11 mouse cellular contexts compared by ENCODE assay signal in the genomic region with DNA sequence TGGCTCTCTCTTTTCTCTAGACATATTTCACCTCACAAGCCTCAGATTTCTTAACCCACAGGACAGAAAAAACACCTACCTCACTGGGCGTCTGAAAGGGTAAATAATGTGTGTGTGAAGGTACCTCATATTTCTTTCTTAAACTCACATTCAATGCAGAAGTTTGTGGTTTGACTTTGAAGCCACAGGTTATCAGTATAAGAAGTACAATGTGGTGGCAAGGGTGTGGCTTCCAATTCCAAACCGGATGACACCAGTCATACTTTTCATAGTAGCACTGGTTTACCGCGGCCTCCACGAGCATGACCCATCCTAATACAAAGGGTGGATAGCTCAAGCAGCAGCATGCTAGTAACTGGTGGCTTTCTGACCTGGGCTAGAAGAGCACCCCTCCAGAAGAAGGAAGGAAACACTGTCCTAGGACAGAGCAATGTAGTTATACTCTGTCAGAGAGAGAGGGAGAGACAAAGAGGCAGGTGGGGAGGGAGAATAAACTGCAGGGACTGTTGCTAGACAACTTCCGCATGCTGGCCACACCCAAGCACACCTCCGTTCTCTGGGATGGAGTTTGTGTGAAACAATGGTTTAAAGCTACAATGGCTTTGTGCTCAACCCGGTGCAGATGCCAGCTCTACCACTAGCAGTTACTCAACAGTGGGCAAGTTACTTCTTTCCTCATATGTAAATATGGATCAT.
DNase-seq lines count a peak whose midpoint lies in the region; ATAC-seq and TF ChIP-seq lines count a peak whose summit lies in the region.
"Had no signal": no experiment of that assay in that cellular context is flagged by ENCODE, and none has a peak within 500 bp of the region (broad histone marks: within the 10 kb centered on the region; RNA-seq: fewer than 3 reads in every experiment).

No protein-coding gene starts in this region.

- H3K27me3 ChIP-seq in heart, embryonic 12.5 days (replicated peaks) = no peaks in the 10 kb centered on the region
- no peaks in the 10 kb centered on the region for H3K27me3 ChIP-seq in heart, embryonic 11.5 days (ENCODE audit: control insufficient read depth, insufficient read depth, low read length)
- no peaks in the 10 kb centered on the region for H3K27me3 ChIP-seq in E14TG2a.4 (ENCODE audit: insufficient read depth, low read length)
- no peaks in the 10 kb centered on the region for H3K27me3 ChIP-seq in intestine, embryonic 15.5 days (replicated peaks)
- no peaks in the 10 kb centered on the region for H3K27me3 ChIP-seq in small intestine, adult 2 months (ENCODE audit: control insufficient read depth, insufficient read depth, low read length)
- H3K27me3 ChIP-seq in midbrain, embryonic 14.5 days (ENCODE audit: control insufficient read depth, insufficient read depth, low read length) = no peaks in the 10 kb centered on the region
- H3K27me3 ChIP-seq in midbrain, embryonic 11.5 days (ENCODE audit: control insufficient read depth, insufficient read depth, low read length) = no peaks in the 10 kb centered on the region
- H3K27me3 ChIP-seq: heart, embryonic 13.5 days; limb, embryonic 15.5 days had no signal

- peaks cover 22% of the 10 kb centered on the region; the same call in 1 of the 2 replicates for H3K4me1 ChIP-seq in heart, embryonic 12.5 days (replicated peaks)
- 0 out of 2 replicates have a peak, but pooled peaks cover 2% of the 10 kb centered on the region for H3K4me1 ChIP-seq in heart, embryonic 11.5 days (ENCODE audit: control insufficient read depth, insufficient read depth, low read length)
- peaks cover 99% of the 10 kb centered on the region for H3K4me1 ChIP-seq in E14TG2a.4 (replicated peaks; ENCODE audit: low read depth, low read length)
- H3K4me1 ChIP-seq in intestine, embryonic 15.5 days (replicated peaks) = peaks cover 18% of the 10 kb centered on the region
- peaks cover 26% of the 10 kb centered on the region for H3K4me1 ChIP-seq in small intestine, adult 2 months (ENCODE audit: control insufficient read depth, insufficient read depth, insufficient read length, low read length)
- no peaks in the 10 kb centered on the region for H3K4me1 ChIP-seq in midbrain, embryonic 14.5 days (ENCODE audit: control insufficient read depth, insufficient read depth, low read length)
- H3K4me1 ChIP-seq in midbrain, embryonic 11.5 days (ENCODE audit: control insufficient read depth, insufficient read depth, low read length) = no peaks in the 10 kb centered on the region

- WGBS in heart, embryonic 12.5 days = 80% methylated on average over 8 of the region's 8 CpGs
- WGBS in heart, embryonic 11.5 days (ENCODE audit: insufficient replicate concordance) = 85% methylated on average over 8 of the region's 8 CpGs
- 67% methylated on average over 8 of the region's 8 CpGs for WGBS in intestine, embryonic 15.5 days
- 20% methylated on average over 8 of the region's 8 CpGs for WGBS in small intestine, adult 2 months
- WGBS in midbrain, embryonic 14.5 days = 93% methylated on average over 8 of the region's 8 CpGs
- WGBS in midbrain, embryonic 11.5 days = 89% methylated on average over 8 of the region's 8 CpGs

- DNase-seq in midbrain, embryonic 14.5 days = no peak
- DNase-seq in urinary bladder, postnatal 36 days (ENCODE audit: low spot score in 2 of 2) = no peak
- no peak for DNase-seq in midbrain, embryonic 11.5 days (ENCODE audit: low spot score, missing footprints)
- DNase-seq: kidney, postnatal 25 days had no signal

- TF ChIP-seq POLR2A in small intestine, adult 2 months (IDR thresholded peaks at IDR 0.05; ENCODE audit: low read depth, low read length) = no peak

- peaks cover 17% of the 10 kb centered on the region for H3K36me3 ChIP-seq in heart, embryonic 12.5 days
- no peaks in the 10 kb centered on the region for H3K36me3 ChIP-seq in heart, embryonic 11.5 days (ENCODE audit: control insufficient read depth, insufficient read depth, low read length)
- H3K36me3 ChIP-seq in E14TG2a.4 (ENCODE audit: insufficient read depth, low read length) = peaks cover 22% of the 10 kb centered on the region; the same call in 1 of the 2 replicates
- H3K36me3 ChIP-seq in intestine, embryonic 15.5 days = 0 out of 2 replicates have a peak, but pooled peaks cover 3% of the 10 kb centered on the region
- peaks cover 7% of the 10 kb centered on the region; the same call in 1 of the 2 replicates for H3K36me3 ChIP-seq in small intestine, adult 2 months (ENCODE audit: control insufficient read depth, insufficient read depth, low read length)
- no peaks in the 10 kb centered on the region for H3K36me3 ChIP-seq in midbrain, embryonic 14.5 days (ENCODE audit: control insufficient read depth, insufficient read depth, low read length)
- no peaks in the 10 kb centered on the region for H3K36me3 ChIP-seq in midbrain, embryonic 11.5 days (ENCODE audit: control insufficient read depth, insufficient read depth, low read length)
- H3K36me3 ChIP-seq: limb, embryonic 15.5 days had no signal

- TF ChIP-seq CTCF in E14TG2a.4 (conservative IDR thresholded peaks at IDR 0.05; ENCODE audit: low read length) = no peak
- TF ChIP-seq CTCF in small intestine, adult 2 months (IDR thresholded peaks at IDR 0.05; ENCODE audit: extremely low read depth, insufficient read length, insufficient replicate concordance, low read depth, low read length) = no peak

- H3K4me2 ChIP-seq in heart, embryonic 12.5 days = no peak overlapping the region
- H3K4me2 ChIP-seq in heart, embryonic 11.5 days = no peak overlapping the region
- no peak overlapping the region for H3K4me2 ChIP-seq in intestine, embryonic 15.5 days (replicated peaks)
- no peak overlapping the region for H3K4me2 ChIP-seq in midbrain, embryonic 14.5 days (ENCODE audit: low read length)
- H3K4me2 ChIP-seq in midbrain, embryonic 11.5 days = no peak overlapping the region
- H3K4me2 ChIP-seq: heart, embryonic 13.5 days; limb, embryonic 15.5 days had no signal

- H3K27ac ChIP-seq in heart, embryonic 12.5 days (ENCODE audit: poor library complexity, severe bottlenecking) = no peak overlapping the region
- no peak overlapping the region for H3K27ac ChIP-seq in heart, embryonic 11.5 days (ENCODE audit: low read depth, low read length)
- H3K27ac ChIP-seq in intestine, embryonic 15.5 days = peak overlapping the region; percentile 61
- peak overlapping the region; percentile 83 for H3K27ac ChIP-seq in small intestine, adult 2 months (ENCODE audit: insufficient read depth, low read depth, low read length)
- H3K27ac ChIP-seq in midbrain, embryonic 14.5 days (replicated peaks; ENCODE audit: low read depth, low read length) = no peak overlapping the region
- no peak overlapping the region for H3K27ac ChIP-seq in midbrain, embryonic 11.5 days (ENCODE audit: low read depth, low read length)
- H3K27ac ChIP-seq: heart, embryonic 13.5 days; limb, embryonic 15.5 days had no signal

- H3K9me3 ChIP-seq in heart, embryonic 12.5 days (replicated peaks) = no peaks in the 10 kb centered on the region
- H3K9me3 ChIP-seq in heart, embryonic 11.5 days (replicated peaks; ENCODE audit: control insufficient read depth, low read length) = no peaks in the 10 kb centered on the region
- no peaks in the 10 kb centered on the region for H3K9me3 ChIP-seq in E14TG2a.4 (ENCODE audit: low read length)
- no peaks in the 10 kb centered on the region for H3K9me3 ChIP-seq in intestine, embryonic 15.5 days
- H3K9me3 ChIP-seq in midbrain, embryonic 14.5 days (ENCODE audit: control insufficient read depth, low read length) = no peaks in the 10 kb centered on the region
- no peaks in the 10 kb centered on the region for H3K9me3 ChIP-seq in midbrain, embryonic 11.5 days (ENCODE audit: control insufficient read depth, low read length)
- H3K9me3 ChIP-seq: heart, embryonic 13.5 days; limb, embryonic 15.5 days had no signal

- H3K9ac ChIP-seq in heart, embryonic 12.5 days = no peak overlapping the region
- H3K9ac ChIP-seq in heart, embryonic 11.5 days (ENCODE audit: low read depth, low read length) = no peak overlapping the region
- no peak overlapping the region for H3K9ac ChIP-seq in intestine, embryonic 15.5 days
- H3K9ac ChIP-seq in midbrain, embryonic 14.5 days (replicated peaks; ENCODE audit: low read length) = no peak overlapping the region
- H3K9ac ChIP-seq in midbrain, embryonic 11.5 days (ENCODE audit: low read length) = no peak overlapping the region
- H3K9ac ChIP-seq: heart, embryonic 13.5 days; limb, embryonic 15.5 days had no signal

- 0 out of 2 replicates have a peak, but pooled peaks have one; percentile 27 for ATAC-seq in heart, embryonic 12.5 days (ENCODE audit: insufficient number of reproducible peaks, low FRiP score)
- ATAC-seq in heart, embryonic 11.5 days (replicated peaks; ENCODE audit: insufficient number of reproducible peaks, low FRiP score, low TSS enrichment) = no peak
- peak; percentile 74 for ATAC-seq in intestine, embryonic 15.5 days
- ATAC-seq in midbrain, embryonic 14.5 days (ENCODE audit: low FRiP score, low TSS enrichment) = no peak
- ATAC-seq in midbrain, embryonic 11.5 days (ENCODE audit: low FRiP score) = no peak

- H3K4me3 ChIP-seq in heart, embryonic 12.5 days = no peak overlapping the region
- no peak overlapping the region for H3K4me3 ChIP-seq in heart, embryonic 11.5 days (ENCODE audit: low read depth, low read length)
- peak overlapping the region; percentile 45; the same call in 1 of the 2 replicates for H3K4me3 ChIP-seq in E14TG2a.4 (replicated peaks; ENCODE audit: low read length)
- H3K4me3 ChIP-seq in intestine, embryonic 15.5 days (replicated peaks) = no peak overlapping the region
- no peak overlapping the region for H3K4me3 ChIP-seq in small intestine, adult 2 months (ENCODE audit: low read depth, low read length)
- H3K4me3 ChIP-seq in midbrain, embryonic 14.5 days (replicated peaks; ENCODE audit: low read depth, low read length) = no peak overlapping the region
- H3K4me3 ChIP-seq in midbrain, embryonic 11.5 days (ENCODE audit: low read depth, low read length) = no peak overlapping the region
- H3K4me3 ChIP-seq: heart, embryonic 13.5 days; limb, embryonic 15.5 days had no signal

Comparison
In these comparisons a context has a peak if more than half of its experiments do, and no peak if none do; other contexts are left out.
1. ATAC-seq: peak in heart, embryonic 12.5 days (single experiment) and intestine, embryonic 15.5 days (single experiment); none in heart, embryonic 11.5 days (single experiment), midbrain, embryonic 14.5 days (single experiment) and midbrain, embryonic 11.5 days (single experiment).
2. H3K27ac ChIP-seq: peak in intestine, embryonic 15.5 days (single experiment) and small intestine, adult 2 months (single experiment); none in heart, embryonic 12.5 days (single experiment), heart, embryonic 11.5 days (single experiment), midbrain, embryonic 14.5 days (single experiment) and midbrain, embryonic 11.5 days (single experiment).